8 mouse cellular contexts compared by ENCODE assay signal in genomic region chr5:142463011-142463410, GRCm38 (mm10). TPM values are rescaled to one million over a fixed set of nuclear protein-coding genes. Genes with fewer than 3 reads are reported as not detected.
A peak's percentile ranks its signal among the peaks of the same experiment; 100 is the strongest.
DNase-seq lines count a peak whose midpoint lies in the region; ATAC-seq lines count a peak whose summit lies in the region.

No protein-coding gene starts in this region.

- H3K4me3 ChIP-seq in kidney, embryonic 16.5 days (ENCODE audit: low read length) = peak overlapping the region; percentile 88
- H3K4me3 ChIP-seq in embryonic facial prominence, embryonic 13.5 days = peak overlapping the region; percentile 83
- peak overlapping the region; percentile 78; the same call in 1 of the 2 replicates for H3K4me3 ChIP-seq in intestine, embryonic 15.5 days (replicated peaks)

- peak overlapping the region; percentile 63 for H3K9ac ChIP-seq in kidney, embryonic 16.5 days (replicated peaks; ENCODE audit: low read length)
- peak overlapping the region; percentile 78 for H3K9ac ChIP-seq in embryonic facial prominence, embryonic 13.5 days
- H3K9ac ChIP-seq in intestine, embryonic 15.5 days = no peak overlapping the region

- no peak for DNase-seq in kidney, postnatal 10 days
- peak; percentile 32 for DNase-seq in naive thymus-derived CD4-positive, alpha-beta T cell, adult 2 months (ENCODE audit: low read depth)
- no peak for DNase-seq in natural killer cell, adult 2 months (ENCODE audit: low spot score in 2 of 2)
- DNase-seq in cerebellum, adult 18-20 months = no peak
- DNase-seq in adrenal gland, adult (ENCODE audit: inconsistent age in 2 of 2, low spot score in 1 of 2) = no peak

- ATAC-seq in kidney, embryonic 16.5 days (ENCODE audit: low FRiP score, low TSS enrichment) = no peak
- ATAC-seq in embryonic facial prominence, embryonic 13.5 days (ENCODE audit: insufficient number of reproducible peaks, insufficient read depth, low FRiP score, low TSS enrichment, low read depth) = no peak
- ATAC-seq in intestine, embryonic 15.5 days = peak; percentile 8; the same call in 1 of the 2 replicates

- peaks cover 16% of the 10 kb centered on the region for H3K36me3 ChIP-seq in kidney, embryonic 16.5 days (ENCODE audit: insufficient read depth, low read length)
- peaks cover 35% of the 10 kb centered on the region for H3K36me3 ChIP-seq in embryonic facial prominence, embryonic 13.5 days
- no peaks in the 10 kb centered on the region; the same call in 1 of the 2 replicates for H3K36me3 ChIP-seq in intestine, embryonic 15.5 days

- H3K9me3 ChIP-seq in kidney, embryonic 16.5 days (ENCODE audit: low read length) = no peaks in the 10 kb centered on the region
- H3K9me3 ChIP-seq in embryonic facial prominence, embryonic 13.5 days = no peaks in the 10 kb centered on the region
- H3K9me3 ChIP-seq in intestine, embryonic 15.5 days = no peaks in the 10 kb centered on the region

- H3K4me1 ChIP-seq in kidney, embryonic 16.5 days (ENCODE audit: insufficient read depth, low read length) = peaks cover 11% of the 10 kb centered on the region; the same call in 1 of the 2 replicates
- peaks cover 27% of the 10 kb centered on the region for H3K4me1 ChIP-seq in embryonic facial prominence, embryonic 13.5 days
- H3K4me1 ChIP-seq in intestine, embryonic 15.5 days (replicated peaks) = peaks cover 13% of the 10 kb centered on the region; the same call in 1 of the 2 replicates

- peak overlapping the region; percentile 90 for H3K4me2 ChIP-seq in kidney, embryonic 16.5 days (replicated peaks; ENCODE audit: low read depth, low read length)
- H3K4me2 ChIP-seq in embryonic facial prominence, embryonic 13.5 days = peak overlapping the region; percentile 84
- H3K4me2 ChIP-seq in intestine, embryonic 15.5 days (replicated peaks) = peak overlapping the region; percentile 80

- 89% methylated on average over 6 of the region's 6 CpGs for WGBS in kidney, embryonic 16.5 days
- 83% methylated on average over 6 of the region's 6 CpGs for WGBS in embryonic facial prominence, embryonic 13.5 days
- WGBS in intestine, embryonic 15.5 days = 83% methylated on average over 6 of the region's 6 CpGs

- H3K27me3 ChIP-seq in kidney, embryonic 16.5 days (ENCODE audit: insufficient read depth, low read length) = no peaks in the 10 kb centered on the region
- H3K27me3 ChIP-seq in embryonic facial prominence, embryonic 13.5 days = no peaks in the 10 kb centered on the region
- H3K27me3 ChIP-seq in intestine, embryonic 15.5 days (replicated peaks) = no peaks in the 10 kb centered on the region

- H3K27ac ChIP-seq in kidney, embryonic 16.5 days (ENCODE audit: low read length) = peak overlapping the region; percentile 87
- peak overlapping the region; percentile 89 for H3K27ac ChIP-seq in embryonic facial prominence, embryonic 13.5 days
- H3K27ac ChIP-seq in intestine, embryonic 15.5 days = peak overlapping the region; percentile 84

RNA-seq across cellular contexts. Expression of gene Ap5z1, which starts 0.7 kb away (rescaled TPM):
- 13.2 and 13.8 TPM in 2 replicates for polyA plus RNA-seq in kidney, embryonic 16.5 days (2015; fragmentation: Nextera tagmentation; extraction: Ambion mirVana)
- polyA plus RNA-seq in embryonic facial prominence, embryonic 13.5 days (2015; fragmentation: Nextera tagmentation; extraction: Ambion mirVana) = 8.9 and 9.7 TPM in 2 replicates
- polyA plus RNA-seq in intestine, embryonic 15.5 days (2015; fragmentation: Nextera tagmentation; extraction: Ambion mirVana) = 12.0 and 13.6 TPM in 2 replicates
